In genomic region chr5:129180715-129181228, GRCm38 (mm10) we compare ENCODE assay signal across 23 mouse cellular contexts.
A peak's percentile ranks its signal among the peaks of the same experiment; 100 is the strongest.
DNase-seq lines count a peak whose midpoint lies in the region; ATAC-seq and TF ChIP-seq lines count a peak whose summit lies in the region.
"Had no signal": no experiment of that assay in that cellular context is flagged by ENCODE, and none has a peak within 500 bp of the region (broad histone marks: within the 10 kb centered on the region; RNA-seq: fewer than 3 reads in every experiment).

No protein-coding gene starts in this region.

- WGBS in hindbrain, embryonic 10.5 days = 85% methylated on average over 13 of the region's 13 CpGs
- 84% methylated on average over 13 of the region's 13 CpGs for WGBS in hindbrain, postnatal 0 days
- WGBS in liver, embryonic 14.5 days (ENCODE audit: insufficient replicate concordance) = 46% methylated on average over 13 of the region's 13 CpGs

- 0 out of 2 replicates have a peak overlapping the region, but pooled peaks have one; percentile 13 for H3K27ac ChIP-seq in hindbrain, embryonic 10.5 days
- no peak overlapping the region for H3K27ac ChIP-seq in hindbrain, postnatal 0 days
- peak overlapping the region; percentile 61 for H3K27ac ChIP-seq in liver, embryonic 14.5 days
- H3K27ac ChIP-seq: heart, embryonic 15.5 days; hindbrain, embryonic 12.5 days; lung, embryonic 15.5 days; stomach, embryonic 15.5 days had no signal

- H3K9me3 ChIP-seq in hindbrain, embryonic 10.5 days = no peaks in the 10 kb centered on the region
- H3K9me3 ChIP-seq in hindbrain, postnatal 0 days (ENCODE audit: low read length) = no peaks in the 10 kb centered on the region
- no peaks in the 10 kb centered on the region for H3K9me3 ChIP-seq in liver, embryonic 14.5 days (ENCODE audit: control insufficient read depth, low read length)
- H3K9me3 ChIP-seq: heart, embryonic 15.5 days; hindbrain, embryonic 12.5 days; lung, embryonic 15.5 days; stomach, embryonic 15.5 days had no signal

- H3K36me3 ChIP-seq in hindbrain, embryonic 10.5 days = no peaks in the 10 kb centered on the region
- no peaks in the 10 kb centered on the region for H3K36me3 ChIP-seq in hindbrain, postnatal 0 days (ENCODE audit: insufficient read depth, low read length)
- no peaks in the 10 kb centered on the region for H3K36me3 ChIP-seq in liver, embryonic 14.5 days (replicated peaks; ENCODE audit: control insufficient read depth, insufficient read depth, low read depth)
- H3K36me3 ChIP-seq: G1E; heart, embryonic 15.5 days; hindbrain, embryonic 12.5 days; lung, embryonic 15.5 days; stomach, embryonic 15.5 days had no signal

- peaks cover 43% of the 10 kb centered on the region for H3K4me1 ChIP-seq in hindbrain, embryonic 10.5 days (replicated peaks)
- no peaks in the 10 kb centered on the region for H3K4me1 ChIP-seq in hindbrain, postnatal 0 days (ENCODE audit: insufficient read depth, low read length)
- H3K4me1 ChIP-seq in liver, embryonic 14.5 days (replicated peaks; ENCODE audit: control insufficient read depth in 2 of 2, insufficient read depth in 2 of 2, low read length in 1 of 2) = peaks cover 16 to 31% of the 10 kb centered on the region in 2 experiments; a peak in 3 of 4 replicates
- H3K4me1 ChIP-seq: lung, embryonic 15.5 days; stomach, embryonic 15.5 days had no signal

- TF ChIP-seq EP300 in liver, embryonic 14.5 days (IDR thresholded peaks at IDR 0.05; ENCODE audit: low read depth) = peak; percentile 34

- no peak overlapping the region for H3K4me2 ChIP-seq in hindbrain, postnatal 0 days (ENCODE audit: low read depth, low read length)
- peak overlapping the region; percentile 50 for H3K4me2 ChIP-seq in liver, embryonic 14.5 days (ENCODE audit: low read depth)
- H3K4me2 ChIP-seq: heart, embryonic 15.5 days; hindbrain, embryonic 12.5 days; lung, embryonic 15.5 days; stomach, embryonic 15.5 days had no signal

- no peak for TF ChIP-seq CTCF in hindbrain, postnatal 0 days (IDR thresholded peaks at IDR 0.05; ENCODE audit: low read depth)
- no peak for TF ChIP-seq CTCF in liver, embryonic 14.5 days (IDR thresholded peaks at IDR 0.05; ENCODE audit: low read depth)

- no peak for DNase-seq in hindbrain, embryonic 10.5 days (ENCODE audit: low spot score)
- DNase-seq in hindbrain, postnatal 0 days (ENCODE audit: low spot score) = no peak
- peak in 2 of 3 experiments; percentile 11 to 36 for DNase-seq in liver, embryonic 14.5 days (ENCODE audit: low read depth in 3 of 3, low spot score in 3 of 3)
- DNase-seq in layer of hippocampus, adult 8-10 months (ENCODE audit: low spot score in 2 of 2) = no peak
- no peak for DNase-seq in cerebellum, postnatal 14 days
- no peak for DNase-seq in right cerebral cortex, postnatal 25 days
- DNase-seq: adrenal gland, postnatal 14 days; cerebellum, adult 2 months; cerebellum, postnatal 36 days; kidney, adult 9 months; kidney, postnatal 10 days; midbrain, embryonic 14.5 days; thymus, postnatal 14 days had no signal

- H3K9ac ChIP-seq in hindbrain, postnatal 0 days (replicated peaks; ENCODE audit: low read length) = no peak overlapping the region
- H3K9ac ChIP-seq in liver, embryonic 14.5 days (replicated peaks) = 0 out of 2 replicates have a peak overlapping the region, but pooled peaks have one; percentile 5
- H3K9ac ChIP-seq: heart, embryonic 15.5 days; hindbrain, embryonic 12.5 days; lung, embryonic 15.5 days; stomach, embryonic 15.5 days had no signal

- H3K4me3 ChIP-seq in hindbrain, embryonic 10.5 days = no peak overlapping the region
- no peak overlapping the region for H3K4me3 ChIP-seq in hindbrain, postnatal 0 days (ENCODE audit: low read length)
- no peak overlapping the region for H3K4me3 ChIP-seq in liver, embryonic 14.5 days (ENCODE audit: insufficient read depth in 1 of 2, low read depth in 2 of 2, low read length in 2 of 2)
- H3K4me3 ChIP-seq: heart, embryonic 15.5 days; hindbrain, embryonic 12.5 days; lung, embryonic 15.5 days; stomach, embryonic 15.5 days had no signal

- peaks cover 25% of the 10 kb centered on the region for H3K27me3 ChIP-seq in hindbrain, embryonic 10.5 days (ENCODE audit: insufficient read depth, poor library complexity, severe bottlenecking)
- H3K27me3 ChIP-seq in hindbrain, postnatal 0 days (ENCODE audit: insufficient read depth, low read length) = no peaks in the 10 kb centered on the region
- H3K27me3 ChIP-seq in liver, embryonic 14.5 days (ENCODE audit: control insufficient read depth, insufficient read depth, low read length) = no peaks in the 10 kb centered on the region
- H3K27me3 ChIP-seq: stomach, embryonic 15.5 days had no signal

- no peak for ATAC-seq in hindbrain, postnatal 0 days
- peak; percentile 40 for ATAC-seq in erythroid progenitor cell, adult 5-6 weeks (replicated peaks; ENCODE audit: low FRiP score, poor library complexity, severe bottlenecking)
- ATAC-seq in liver, embryonic 14.5 days (ENCODE audit: insufficient read depth) = peak; percentile 70; the same call in 1 of the 2 replicates
- peak; percentile 51 for ATAC-seq in megakaryocyte-erythroid progenitor cell, adult 5-6 weeks (replicated peaks; ENCODE audit: low FRiP score, low TSS enrichment, poor library complexity, severe bottlenecking)
- ATAC-seq: forebrain, embryonic 16.5 days; intestine, embryonic 16.5 days; Patski had no signal

Comparison
In these comparisons a context has a peak if more than half of its experiments do, and no peak if none do; other contexts are left out.
1. DNase-seq: peak in liver, embryonic 14.5 days (2 of 3); none in hindbrain, embryonic 10.5 days (single experiment), hindbrain, postnatal 0 days (single experiment), layer of hippocampus, adult 8-10 months (0 of 2), cerebellum, postnatal 14 days (0 of 2) and right cerebral cortex, postnatal 25 days (single experiment).